Mouse (Mus musculus) hindbrain, embryonic 11.5 days (tissue): ENCODE data around the gene Trim8. TPM values are rescaled to one million over a fixed set of nuclear protein-coding genes. Genes with fewer than 3 reads are reported as not detected.

Experiments
- ATAC-seq: fragments of 200-750 bp; cut with Nextera tagmentation; 2 replicates; pipeline ENCODE4 v1.8.0; 2017; ENCODE audit warnings: mild to moderate bottlenecking, moderate TSS enrichment, moderate library complexity; ENCODE audit not compliant: low FRiP score
- DNase-seq: peaks from one replicate; pipeline ENCODE4 v3.0.0-alpha.2; 2015; ENCODE audit warnings: low spot score
- H3K27ac ChIP-seq: fragments of 300-500 bp; sonication (generic); 2 replicates; pipeline ENCODE4 v1.5.1; 2014; ENCODE audit warnings: mild to moderate bottlenecking, low read depth, low read length
- H3K27me3 ChIP-seq: fragments of 300-500 bp; sonication (generic); 2 replicates; pipeline ENCODE4 v1.6.1; 2014; ENCODE audit warnings: mild to moderate bottlenecking, low read length, moderate library complexity, mixed read lengths; ENCODE audit not compliant: control insufficient read depth, insufficient read depth
- H3K36me3 ChIP-seq: fragments of 300-500 bp; sonication (generic); 2 replicates; pipeline ENCODE4 v1.6.1; 2014; ENCODE audit warnings: mild to moderate bottlenecking, low read length, moderate library complexity, mixed read lengths; ENCODE audit not compliant: control insufficient read depth, insufficient read depth
- H3K4me1 ChIP-seq: fragments of 300-500 bp; sonication (generic); replicated peaks from 2 replicates; pipeline ENCODE4 v1.6.1; 2014; ENCODE audit warnings: low read length, mixed read lengths; ENCODE audit not compliant: control insufficient read depth, insufficient read depth
- H3K4me2 ChIP-seq: fragments of 300-500 bp; sonication (generic); replicated peaks from 2 replicates; pipeline ENCODE4 v1.6.1; 2014; ENCODE audit warnings: mild to moderate bottlenecking, low read depth, low read length
- H3K4me3 ChIP-seq: fragments of 300-500 bp; sonication (generic); 2 replicates; pipeline ENCODE4 v1.5.1; 2014; ENCODE audit warnings: low read depth, low read length
- H3K9ac ChIP-seq: fragments of 300-500 bp; sonication (generic); 2 replicates; pipeline ENCODE4 v1.6.1; 2014; ENCODE audit warnings: low read depth, low read length
- H3K9me3 ChIP-seq: fragments of 300-500 bp; sonication (generic); 2 replicates; pipeline ENCODE4 v1.6.1; 2016; ENCODE audit warnings: low read length; ENCODE audit not compliant: control insufficient read depth
- WGBS: fragments of 180-500 bp; shearing (Covaris S2); extraction: QIAGEN DNeasy Blood & Tissue Kit; methylation state at CpG from one replicate; pipeline ENCODE4 v1.1.7; 2014; 5-methylcytosine and 5-hydroxymethylcytosine counted together
- polyA plus RNA-seq: library from polyadenylated mRNA; unstranded; fragments of >200 nt; fragmentation: Nextera tagmentation; extraction: Ambion mirVana; gene quantifications from 2 replicates; pipeline ENCODE4 v1.2.1, GENCODE M21; 2014

Trim8 gene
- polyA plus RNA-seq, 1 experiment from 2014 or later = 30.6 TPM

DNA sequence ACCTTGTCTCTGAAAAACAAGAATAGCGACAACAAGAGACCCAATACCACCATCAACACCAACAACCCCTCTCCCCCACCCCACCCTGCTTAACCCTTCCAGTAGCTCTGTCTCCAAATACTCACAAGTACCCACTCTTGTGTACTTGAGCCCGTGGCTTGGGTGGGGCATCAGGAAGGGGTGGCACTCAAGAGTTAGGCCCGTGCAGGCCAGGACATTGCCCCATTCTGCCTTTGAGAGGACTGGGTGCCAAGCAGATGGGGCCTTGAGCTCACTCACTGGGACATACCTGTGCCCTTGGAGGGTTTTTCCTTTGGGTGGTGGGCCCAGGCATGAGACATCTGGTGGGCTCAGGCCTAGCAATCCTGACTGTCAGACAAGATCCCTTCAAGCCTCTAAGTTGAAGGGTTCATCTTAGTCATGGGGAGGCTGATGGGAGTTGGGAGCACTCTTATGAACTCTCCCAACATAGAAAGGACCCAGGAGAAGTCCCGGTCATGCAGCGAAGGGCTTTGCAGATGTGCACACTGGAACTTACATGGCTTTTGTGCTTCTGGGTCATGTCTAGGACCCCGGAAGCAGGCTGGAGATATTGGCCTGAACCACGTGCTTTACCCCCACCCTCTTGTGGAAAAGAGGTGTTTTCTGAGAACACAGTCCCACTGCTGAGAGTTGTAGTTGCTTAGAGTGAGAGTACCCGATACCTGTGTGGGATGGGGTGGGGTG lies 4.3 kb downstream of the Trim8 start:
- peak overlapping the region; percentile 87 for H3K4me3 ChIP-seq
- 73% methylated on average over 8 of the region's 8 CpGs for WGBS

GRCm38 (mm10) chr19:46506372-46506717 lies 4.8 kb downstream of the Trim8 start:
- peak overlapping the region; percentile 87 for H3K4me3 ChIP-seq
- peaks cover 32% of the 10 kb centered on the region for H3K4me1 ChIP-seq
- H3K27me3 ChIP-seq = no peaks in the 10 kb centered on the region
- H3K27ac ChIP-seq = peak overlapping the region; percentile 93
- H3K36me3 ChIP-seq = 0 out of 2 replicates have a peak, but pooled peaks cover 5% of the 10 kb centered on the region
- peak overlapping the region; percentile 92 for H3K4me2 ChIP-seq
- no peak for ATAC-seq
- H3K9me3 ChIP-seq = no peaks in the 10 kb centered on the region
- peak overlapping the region; percentile 75 for H3K9ac ChIP-seq
- WGBS = 54% methylated on average over 3 of the region's 3 CpGs
- no peak for DNase-seq

More for the DNA sequence above, 4.3 kb downstream of the Trim8 start:
- no peaks in the 10 kb centered on the region for H3K9me3 ChIP-seq
- DNase-seq (no peak), ATAC-seq (no peak)
- H3K4me2 ChIP-seq = peak overlapping the region; percentile 92
- peak overlapping the region; percentile 75 for H3K9ac ChIP-seq
- peak overlapping the region; percentile 93; the same call in 1 of the 2 replicates for H3K27ac ChIP-seq
- 0 out of 2 replicates have a peak, but pooled peaks cover 5% of the 10 kb centered on the region for H3K36me3 ChIP-seq
- no peaks in the 10 kb centered on the region for H3K27me3 ChIP-seq
- H3K4me1 ChIP-seq = peaks cover 32% of the 10 kb centered on the region

GRCm38 (mm10) chr19:46507181-46507581 lies 5.7 kb downstream of the Trim8 start:
- 30% methylated on average over 8 of the region's 8 CpGs for whole genome bisulfite sequencing
- DNase-seq = peak; percentile 71
- 0 out of 2 replicates have a peak, but pooled peaks cover 5% of the 10 kb centered on the region for H3K36me3 ChIP-seq
- no peaks in the 10 kb centered on the region for H3K9me3 ChIP-seq
- H3K4me2 ChIP-seq = peak overlapping the region; percentile 92
- peaks cover 32% of the 10 kb centered on the region for H3K4me1 ChIP-seq
- peak overlapping the region; percentile 87 for H3K4me3 ChIP-seq
- H3K27ac ChIP-seq = peak overlapping the region; percentile 93
- peak overlapping the region; percentile 75 for H3K9ac ChIP-seq
- ATAC-seq = peak; percentile 43; the same call in 1 of the 2 replicates
- H3K27me3 ChIP-seq = no peaks in the 10 kb centered on the region

- Histone ChIP-seq H3K4me2 (peak overlapping the region; percentile 92; the same call in 1 of the 2 replicates), H3K4me3 (no peak overlapping the region)
These were observed 6.3 kb downstream of the Trim8 start for GRCm38 (mm10) chr19:46507806-46508205.

DNA sequence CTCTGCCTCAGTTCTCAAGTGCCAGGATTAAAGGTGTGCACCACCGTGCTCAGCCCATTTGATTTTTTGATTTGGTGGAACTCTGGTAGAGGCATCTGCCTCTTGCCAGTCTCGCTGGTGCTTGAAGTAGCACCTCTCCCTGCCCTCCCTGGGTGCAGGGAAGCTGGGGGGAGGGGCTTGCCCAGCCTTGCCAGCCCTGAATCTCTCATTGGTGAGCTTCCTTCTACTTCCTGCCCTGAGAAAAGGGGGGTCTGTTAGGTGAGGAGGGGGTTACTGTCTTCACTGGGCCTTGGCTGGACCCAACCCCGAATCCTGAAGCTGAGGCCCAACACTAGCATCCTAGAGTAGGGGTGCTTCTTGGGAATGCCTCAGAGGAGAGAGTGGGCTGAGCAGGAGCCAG lies 7.2 kb downstream of the Trim8 start:
- peaks cover 32% of the 10 kb centered on the region for H3K4me1 ChIP-seq
- no peak overlapping the region for H3K4me2 ChIP-seq
- 0 out of 2 replicates have a peak overlapping the region, but pooled peaks have one; percentile 32 for H3K9ac ChIP-seq
- ATAC-seq = no peak
- 88% methylated on average over 3 of the region's 3 CpGs for WGBS
- H3K9me3 ChIP-seq = no peaks in the 10 kb centered on the region
- H3K4me3 ChIP-seq = no peak overlapping the region
- peaks cover 12% of the 10 kb centered on the region for H3K36me3 ChIP-seq
- H3K27me3 ChIP-seq = no peaks in the 10 kb centered on the region
- no peak overlapping the region for H3K27ac ChIP-seq
- DNase-seq = no peak

More at GRCm38 (mm10) chr19:46507806-46508205, 6.3 kb downstream of the Trim8 start:
- ATAC-seq = no peak
- peaks cover 7% of the 10 kb centered on the region for H3K36me3 ChIP-seq
- no peak for DNase-seq
- peak overlapping the region; percentile 75 for H3K9ac ChIP-seq
- H3K27ac ChIP-seq = peak overlapping the region; percentile 93
- no peaks in the 10 kb centered on the region for H3K9me3 ChIP-seq
- 96% methylated on average over 1 of the region's 1 CpGs for WGBS
- H3K27me3 ChIP-seq = no peaks in the 10 kb centered on the region
- H3K4me1 ChIP-seq = peaks cover 32% of the 10 kb centered on the region

- Histone ChIP-seq H3K9me3 (no peaks in the 10 kb centered on the region), H3K4me3 (no peak overlapping the region), H3K36me3 (peaks cover 14% of the 10 kb centered on the region), H3K27ac (peak overlapping the region; percentile 17; the same call in 1 of the 2 replicates), H3K4me1 (peaks cover 32% of the 10 kb centered on the region), H3K9ac (0 out of 2 replicates have a peak overlapping the region, but pooled peaks have one; percentile 7), H3K4me2 (no peak overlapping the region), H3K27me3 (no peaks in the 10 kb centered on the region)
- DNase-seq (no peak), ATAC-seq (no peak)
- 85% methylated on average over 3 of the region's 3 CpGs for whole genome bisulfite sequencing
These were observed 7.7 kb downstream of the Trim8 start for GRCm38 (mm10) chr19:46509202-46509601.

- DNase-seq = no peak
- no peaks in the 10 kb centered on the region for H3K9me3 ChIP-seq
- WGBS = 91% methylated on average over 4 of the region's 4 CpGs
- peaks cover 19% of the 10 kb centered on the region for H3K36me3 ChIP-seq
- H3K4me2 ChIP-seq = no peak overlapping the region
- no peak overlapping the region for H3K9ac ChIP-seq
- H3K27me3 ChIP-seq = no peaks in the 10 kb centered on the region
- ATAC-seq = no peak
- no peak overlapping the region for H3K27ac ChIP-seq
- peaks cover 32% of the 10 kb centered on the region for H3K4me1 ChIP-seq
- no peak overlapping the region for H3K4me3 ChIP-seq
These were observed 8.2 kb downstream of the Trim8 start for GRCm38 (mm10) chr19:46509736-46510135.

- DNase-seq = no peak
- H3K4me2 ChIP-seq = no peak overlapping the region
- no peak overlapping the region for H3K27ac ChIP-seq
- no peak for ATAC-seq
- no peak overlapping the region; the same call in 1 of the 2 replicates for H3K4me3 ChIP-seq
- H3K36me3 ChIP-seq = peaks cover 25% of the 10 kb centered on the region
- no peaks in the 10 kb centered on the region for H3K9me3 ChIP-seq
- no peak overlapping the region for H3K9ac ChIP-seq
- H3K4me1 ChIP-seq = peaks cover 27% of the 10 kb centered on the region
- 90% methylated on average over 5 of the region's 5 CpGs for WGBS
- H3K27me3 ChIP-seq = no peaks in the 10 kb centered on the region
These were observed 8.9 kb downstream of the Trim8 start for GRCm38 (mm10) chr19:46510401-46510800.

GRCm38 (mm10) chr19:46510824-46511223 lies 9.3 kb downstream of the Trim8 start:
- no peak overlapping the region for H3K27ac ChIP-seq
- 65% methylated on average over 3 of the region's 3 CpGs for WGBS

More at GRCm38 (mm10) chr19:46510824-46511223, 9.3 kb downstream of the Trim8 start:
- Histone ChIP-seq H3K9ac (no peak overlapping the region), H3K4me3 (no peak overlapping the region; the same call in 1 of the 2 replicates), H3K27me3 (no peaks in the 10 kb centered on the region), H3K4me2 (no peak overlapping the region), H3K36me3 (peaks cover 26% of the 10 kb centered on the region), H3K9me3 (no peaks in the 10 kb centered on the region), H3K4me1 (peaks cover 25% of the 10 kb centered on the region)
- ATAC-seq (no peak), DNase-seq (peak; percentile 29)
